Mouse (Mus musculus) E14TG2a.4 (cell line): ENCODE measurements around the gene Ncoa1.

Experiments used
- CTCF ChIP-seq: conservative IDR thresholded peaks from 2 replicates; pipeline ENCODE4 v1.5.1; 2014; ENCODE audit warnings: low read length
- POU5F1 ChIP-seq: IDR thresholded peaks from 2 replicates; pipeline ENCODE4 v1.6.1; 2014; ENCODE audit warnings: low read length, borderline replicate concordance

GRCm38 (mm10) chr12:4365951-4366350 is 111.0 kb downstream of the Ncoa1 start:
- TF ChIP-seq CTCF: no peak
- TF ChIP-seq POU5F1: no peak
